Mouse (Mus musculus): ENCODE measurements around the gene Tmub1.

DNA sequence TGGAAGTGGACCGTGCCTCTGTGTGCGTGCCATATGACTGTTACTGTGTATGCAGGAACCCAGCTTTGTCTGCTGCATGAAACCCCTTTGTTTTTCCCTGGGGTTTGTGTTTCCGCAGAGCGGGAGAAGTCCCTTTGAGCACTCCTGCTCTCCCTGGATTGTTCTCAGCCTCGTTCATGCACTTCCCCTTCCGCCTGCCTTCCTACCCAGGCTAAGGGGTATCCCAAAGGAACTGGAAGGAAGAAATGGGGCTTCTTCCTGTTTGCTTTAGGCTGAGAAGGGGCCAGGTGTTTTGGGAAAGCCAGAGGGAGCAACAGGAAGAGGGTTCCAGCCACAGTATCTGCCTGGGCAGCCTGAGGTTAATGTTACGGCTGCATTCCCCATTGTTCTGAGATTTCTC lies 8.0 kb upstream of the Tmub1 start:
- TF ChIP-seq CTCF (IDR thresholded peaks at IDR 0.05; ENCODE audit: control insufficient read depth, insufficient read depth, insufficient read length) (no peak), USF1 (IDR thresholded peaks at IDR 0.05; ENCODE audit: low read depth) (no peak)
